Mouse (Mus musculus) small intestine, adult 2 months (tissue): ENCODE measurements around the gene Nmi. TPM values are rescaled to one million over a fixed set of nuclear protein-coding genes. Genes with fewer than 3 reads are reported as not detected.
"Not testable (repeated sequence)": the region's sequence is repeated elsewhere in the genome, so short reads cannot be mapped to it uniquely, and the experiment has no call there.

Experiments used
- H3K27ac ChIP-seq: fragments of 200-500 bp; 2 replicates; pipeline ENCODE4 v1.5.1; 2012; ENCODE audit warnings: low read depth, low read length, control low read depth, inconsistent platforms; ENCODE audit not compliant: insufficient read depth
- H3K27me3 ChIP-seq: fragments of 200-500 bp; 2 replicates; pipeline ENCODE4 v1.6.1; 2012; ENCODE audit warnings: mild to moderate bottlenecking, moderate library complexity, low read length, inconsistent platforms; ENCODE audit not compliant: control insufficient read depth, insufficient read depth
- H3K36me3 ChIP-seq: fragments of 200-500 bp; 2 replicates; pipeline ENCODE4 v1.6.1; 2012; ENCODE audit warnings: mild to moderate bottlenecking, low read length, control low read depth, inconsistent platforms; ENCODE audit not compliant: control insufficient read depth, insufficient read depth
- H3K4me1 ChIP-seq: fragments of 200-500 bp; 2 replicates; pipeline ENCODE4 v1.6.1; 2012; ENCODE audit warnings: low read length, inconsistent platforms, mixed read lengths; ENCODE audit not compliant: control insufficient read depth, insufficient read depth, insufficient read length
- H3K4me3 ChIP-seq: fragments of 200-500 bp; 2 replicates; pipeline ENCODE4 v1.5.1; 2012; ENCODE audit warnings: low read depth, mild to moderate bottlenecking, control low read depth, inconsistent platforms, low read length, moderate library complexity
- CTCF ChIP-seq: fragments of 200-500 bp; IDR thresholded peaks from 2 replicates; pipeline ENCODE4 v1.5.1; 2012; ENCODE audit warnings: low read depth, mild to moderate bottlenecking, control low read depth, inconsistent platforms, low read length, moderate library complexity, mixed read lengths; ENCODE audit not compliant: insufficient replicate concordance, insufficient read length; ENCODE audit errors: extremely low read depth
- POLR2A ChIP-seq: fragments of 200-500 bp; IDR thresholded peaks from 2 replicates; pipeline ENCODE4 v1.6.1; 2012; ENCODE audit warnings: low read depth, mild to moderate bottlenecking, control low read depth, inconsistent platforms, low read length, moderate library complexity
- WGBS: fragments of 180-500 bp; shearing (Covaris S2); methylation state at CpG from one replicate; pipeline ENCODE4 v1.1.7; 2018; 5-methylcytosine and 5-hydroxymethylcytosine counted together
- polyA plus RNA-seq: library from polyadenylated mRNA; depleted of rRNA; stranded (reverse); fragments of >200 nt; gene quantifications from 2 replicates; pipeline ENCODE4 v1.2.3, GENCODE M21; 2012; rRNA removed

The Nmi gene
- 1.9 and 6.1 TPM in 2 replicates for polyA plus RNA-seq

GRCm38 (mm10) chr2:51973410-51973968 lies at the start of gene Nmi:
Gene Nmi (minus strand): TSS chr2:51973494.
- 87% methylated on average over 9 of the region's 9 CpGs for WGBS
- peak within 1 kb of the TSS; percentile 90 for H3K4me3 ChIP-seq
- no peaks in the 10 kb centered on the region for H3K36me3 ChIP-seq
- peaks cover 5% of the 10 kb centered on the region; the same call in 1 of the 2 replicates for H3K4me1 ChIP-seq
- H3K27me3 ChIP-seq, result no peaks in the 10 kb centered on the region
- peak within 1 kb of the TSS; percentile 94 for H3K27ac ChIP-seq
- TF ChIP-seq CTCF (no peak), POLR2A (no peak)

- WGBS, result 39% methylated on average over 7 of the region's 7 CpGs
- Histone ChIP-seq H3K4me1 (no peaks in the 10 kb centered on the region), H3K27ac (no peak overlapping the region), H3K27me3 (no peaks in the 10 kb centered on the region), H3K36me3 (no peaks in the 10 kb centered on the region), H3K4me3 (no peak overlapping the region)
- TF ChIP-seq CTCF (no peak), POLR2A (no peak)
Measured at GRCm38 (mm10) chr2:52016361-52016760, 43.1 kb upstream of the Nmi start.

GRCm38 (mm10) chr2:52013306-52013820 lies 40.1 kb upstream of the Nmi start:
- no peak for TF ChIP-seq CTCF
- Histone ChIP-seq H3K27me3 (no peaks in the 10 kb centered on the region), H3K4me1 (no peaks in the 10 kb centered on the region), H3K36me3 (no peaks in the 10 kb centered on the region), H3K4me3 (no peak overlapping the region), H3K27ac (no peak overlapping the region)
- 68% methylated on average over 9 of the region's 9 CpGs for WGBS

- H3K4me1 ChIP-seq, H3K4me3 ChIP-seq, H3K27ac ChIP-seq, H3K36me3 ChIP-seq, H3K27me3 ChIP-seq: not testable (repeated sequence)
- WGBS, result 90% methylated on average over 3 of the region's 3 CpGs
Measured at GRCm38 (mm10) chr2:52011820-52012219, 38.5 kb upstream of the Nmi start.

- TF ChIP-seq POLR2A (no peak), CTCF (no peak)
- Histone ChIP-seq H3K4me1 (no peaks in the 10 kb centered on the region), H3K36me3 (no peaks in the 10 kb centered on the region), H3K4me3 (no peak overlapping the region), H3K27ac (no peak overlapping the region), H3K27me3 (no peaks in the 10 kb centered on the region)
- WGBS, result 57% methylated on average over 3 of the region's 3 CpGs
Measured at GRCm38 (mm10) chr2:52006380-52006779, 33.1 kb upstream of the Nmi start.

GRCm38 (mm10) chr2:52002299-52002698 lies 29.0 kb upstream of the Nmi start:
- not testable (repeated sequence) for H3K36me3 ChIP-seq, H3K4me3 ChIP-seq, H3K27ac ChIP-seq, H3K27me3 ChIP-seq, H3K4me1 ChIP-seq
- 84% methylated on average over 10 of the region's 10 CpGs for WGBS

- no peak overlapping the region for H3K4me3 ChIP-seq
- no peaks in the 10 kb centered on the region for H3K27me3 ChIP-seq
- no peaks in the 10 kb centered on the region for H3K4me1 ChIP-seq
- WGBS, result 83% methylated on average over 8 of the region's 8 CpGs
- H3K36me3 ChIP-seq, result no peaks in the 10 kb centered on the region
- H3K27ac ChIP-seq, result no peak overlapping the region
- TF ChIP-seq CTCF (no peak), POLR2A (no peak)
Measured at GRCm38 (mm10) chr2:52001521-52001920, 28.2 kb upstream of the Nmi start.

GRCm38 (mm10) chr2:51999996-52000395 lies 26.7 kb upstream of the Nmi start:
- TF ChIP-seq CTCF, result no peak
- TF ChIP-seq POLR2A, result no peak
- WGBS, result 69% methylated on average over 7 of the region's 7 CpGs

More at GRCm38 (mm10) chr2:51999996-52000395, 26.7 kb upstream of the Nmi start:
- H3K36me3 ChIP-seq, result no peaks in the 10 kb centered on the region
- no peak overlapping the region for H3K27ac ChIP-seq
- no peaks in the 10 kb centered on the region for H3K27me3 ChIP-seq
- no peak overlapping the region for H3K4me3 ChIP-seq
- no peaks in the 10 kb centered on the region for H3K4me1 ChIP-seq
